Mouse (Mus musculus): ENCODE measurements around the gene Orai1.

DNA sequence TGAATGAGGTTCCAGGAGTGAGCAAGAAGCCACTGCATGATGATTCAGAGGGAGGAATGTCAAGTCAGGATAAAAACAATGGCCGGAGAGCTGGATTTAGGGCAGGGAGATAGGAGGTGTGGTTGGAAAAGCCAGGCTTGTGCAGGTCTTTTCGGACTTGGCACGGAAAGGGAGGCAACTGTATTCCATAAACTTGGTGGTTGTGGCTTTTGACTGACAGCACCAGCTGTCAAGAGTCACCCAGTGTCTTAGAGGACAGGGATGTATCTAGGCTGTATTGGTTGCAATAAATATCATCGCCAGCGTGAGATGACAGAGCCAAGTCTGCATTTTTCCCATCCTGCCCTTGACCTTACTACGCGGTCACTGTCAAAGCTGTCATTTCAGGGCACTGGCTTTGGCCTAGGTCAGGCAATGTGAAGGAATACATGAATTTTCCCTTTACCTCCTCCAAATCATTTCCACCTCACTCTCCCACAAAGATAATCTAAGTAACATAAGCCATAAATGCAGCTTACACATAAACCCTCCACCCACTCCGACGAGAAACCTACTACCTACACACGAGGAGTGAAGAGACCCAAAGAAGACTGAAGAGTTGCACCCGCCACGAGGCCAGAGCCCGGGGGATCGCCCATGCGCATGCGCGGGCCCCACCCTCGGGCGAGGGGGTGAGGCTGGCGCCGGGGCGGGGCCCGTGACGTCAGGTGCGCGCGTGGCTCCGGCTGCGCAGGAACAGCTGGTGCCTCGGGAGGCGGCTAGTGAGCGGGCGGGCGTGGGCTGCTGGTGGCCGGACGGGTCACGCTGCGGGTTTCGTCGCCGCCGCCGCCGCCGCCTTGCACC is 60.9 kb downstream of the Orai1 start:
- TF ChIP-seq CHD2 (IDR thresholded peaks at IDR 0.05; ENCODE audit: low read depth, low read length) (no peak), ZNF384 (IDR thresholded peaks at IDR 0.05; ENCODE audit: low read depth, low read length) (no peak), MAFK (IDR thresholded peaks at IDR 0.05; ENCODE audit: insufficient read depth, low read depth, low read length) (no peak)

All from ES-E14 (cell line).